Mouse (Mus musculus) erythroblast, embryonic 14.5 days (primary cell): ENCODE measurements around the gene Dynlt1f. TPM values are rescaled to one million over a fixed set of nuclear protein-coding genes. Genes with fewer than 3 reads are reported as not detected.
"Not testable (repeated sequence)": the region's sequence is repeated elsewhere in the genome, so short reads cannot be mapped to it uniquely, and the experiment has no call there.

Experiments used
- H3K27me3 ChIP-seq: 2 replicates; pipeline ENCODE4 v1.6.1; 2012; ENCODE audit warnings: inconsistent platforms; ENCODE audit not compliant: control insufficient read depth
- H3K36me3 ChIP-seq: 2 replicates; pipeline ENCODE4 v1.6.1; 2012; ENCODE audit warnings: mild to moderate bottlenecking, inconsistent platforms; ENCODE audit not compliant: control insufficient read depth
- H3K4me1 ChIP-seq: 2 replicates; pipeline ENCODE4 v1.6.1; 2012; ENCODE audit warnings: inconsistent platforms; ENCODE audit not compliant: control insufficient read depth
- H3K4me3 ChIP-seq: replicated peaks from 2 replicates; pipeline ENCODE3; 2012; ENCODE audit warnings: moderate library complexity, mild to moderate bottlenecking, inconsistent platforms
- H3K9me3 ChIP-seq: 2 replicates; pipeline ENCODE4 v1.6.1; 2012; ENCODE audit warnings: low read length, inconsistent platforms, mixed read lengths; ENCODE audit not compliant: control insufficient read depth
- polyA plus RNA-seq: library from polyadenylated mRNA; stranded (reverse); fragments of >175 nt; gene quantifications from 2 replicates; pipeline ENCODE4 v1.2.3, GENCODE M21; 2012

The Dynlt1f gene
- 0.26 and 0.52 TPM in 2 replicates for polyA plus RNA-seq

DNA sequence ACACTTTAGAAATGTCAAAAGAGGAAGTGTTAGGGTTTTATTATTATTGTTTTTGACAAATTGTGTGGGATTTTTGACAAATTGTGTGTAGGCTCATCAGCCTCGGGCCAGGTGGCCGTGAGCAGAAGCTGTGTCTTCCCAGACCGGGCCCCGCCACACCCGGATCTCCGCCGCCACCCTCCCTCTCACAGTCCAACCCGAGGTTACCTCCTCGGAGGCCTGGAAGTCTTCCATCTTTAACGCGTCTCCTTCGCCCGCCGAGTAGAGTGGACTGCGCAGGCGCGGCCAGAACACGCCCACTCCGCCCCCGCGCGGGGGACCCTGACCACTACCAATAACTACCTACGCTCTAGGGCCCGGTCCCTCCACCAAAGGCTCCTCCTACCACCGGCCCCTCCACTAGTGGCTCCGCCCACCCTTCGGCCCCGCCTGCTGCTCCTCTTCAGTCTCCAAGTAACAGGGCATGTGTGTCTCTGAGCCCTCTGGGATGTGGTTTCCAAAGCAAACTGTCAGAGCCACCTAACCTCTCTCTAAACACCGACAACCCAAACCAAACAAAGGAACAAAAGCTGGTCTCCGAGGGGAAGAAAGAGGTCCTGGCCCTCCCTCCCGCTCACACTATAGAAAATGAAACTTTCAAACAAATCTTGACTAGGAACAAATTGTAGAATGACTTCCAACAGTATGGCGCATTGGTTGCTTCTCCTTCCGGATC, at the start of gene Dynlt1f:
Gene Dynlt1f, minus strand, starts transcription at position 334 of the 715 bp plus-strand sequence.
- H3K4me1 ChIP-seq, H3K27me3 ChIP-seq, H3K36me3 ChIP-seq, H3K9me3 ChIP-seq: not testable (repeated sequence)
- peak within 1 kb of the TSS; percentile 66 for H3K4me3 ChIP-seq

DNA sequence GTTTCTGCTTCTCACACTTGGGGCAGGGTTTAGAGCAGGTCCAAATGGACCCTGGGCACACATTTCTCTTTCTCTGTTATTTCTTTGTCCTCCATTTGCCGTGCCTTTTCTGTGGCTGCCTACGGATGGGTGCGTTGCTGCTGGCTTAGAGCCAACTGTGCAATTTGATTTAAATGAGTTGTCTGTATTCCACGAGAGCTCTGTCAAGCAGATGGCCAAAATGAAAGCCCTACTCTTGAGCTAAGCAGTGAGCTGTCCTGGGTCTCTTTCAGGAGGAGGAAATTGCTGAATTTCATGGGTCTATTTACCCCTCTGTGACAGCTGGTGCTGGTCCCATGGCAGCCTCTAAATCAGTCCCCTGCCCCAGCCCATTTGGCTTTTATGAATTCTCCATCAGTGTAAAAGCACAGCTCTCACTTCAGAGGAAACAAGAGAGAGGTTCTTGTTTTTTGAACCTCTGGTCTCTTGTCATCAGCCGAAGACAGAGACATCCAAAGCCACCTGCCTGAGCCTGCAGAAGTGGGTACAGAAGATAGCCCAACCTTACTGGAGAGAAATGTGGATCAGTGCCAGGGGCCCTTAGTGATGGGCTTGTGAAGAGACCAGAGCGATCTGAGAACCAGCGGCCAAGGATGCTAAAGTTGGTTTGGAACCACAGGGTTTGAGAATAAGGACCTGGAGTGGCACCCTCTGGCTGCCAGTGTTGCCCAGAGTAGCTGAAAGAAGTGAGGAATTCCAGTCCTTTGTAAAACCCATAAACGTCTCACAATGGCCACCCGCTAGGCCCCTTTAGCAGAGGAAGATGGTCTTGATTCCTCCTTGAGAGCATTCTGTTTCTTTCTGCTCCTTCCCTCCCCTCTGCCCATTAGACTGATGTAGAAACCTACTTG, 47.9 kb upstream of the Dynlt1f start:
- not testable (repeated sequence) for H3K4me3 ChIP-seq, H3K27me3 ChIP-seq, H3K4me1 ChIP-seq

DNA sequence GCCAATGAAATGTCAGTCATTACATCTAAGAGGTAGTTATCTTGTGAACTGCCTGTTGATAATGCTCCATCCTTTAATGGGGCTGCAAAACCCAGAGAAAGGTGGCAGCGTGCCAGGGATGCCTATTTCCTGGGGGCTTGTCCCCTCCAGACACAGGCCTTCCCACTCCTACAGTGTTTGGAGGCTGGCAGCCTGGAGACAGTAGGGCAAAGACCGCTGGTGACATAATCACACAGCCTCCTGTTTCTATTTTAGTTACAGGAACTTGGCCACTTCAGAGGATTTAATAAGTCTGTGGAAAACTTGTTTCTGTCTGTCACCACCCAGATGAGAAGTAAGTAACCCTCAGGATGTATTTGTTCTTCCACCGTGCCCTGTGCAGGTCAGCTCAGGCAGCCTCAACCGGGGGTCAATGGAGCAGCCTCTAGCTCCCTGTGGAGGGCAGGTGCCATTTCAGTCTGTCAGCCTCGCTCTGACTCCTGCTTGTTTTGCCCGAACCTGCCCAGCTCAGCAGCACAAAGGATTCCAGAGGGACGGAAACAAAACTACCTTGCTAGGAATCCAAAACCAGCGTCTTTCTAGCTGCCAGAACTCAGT, 47.0 kb upstream of the Dynlt1f start:
- not testable (repeated sequence) for H3K27me3 ChIP-seq, H3K9me3 ChIP-seq, H3K4me3 ChIP-seq, H3K36me3 ChIP-seq, H3K4me1 ChIP-seq

More for the DNA sequence above, 47.9 kb upstream of the Dynlt1f start:
- H3K9me3 ChIP-seq, H3K36me3 ChIP-seq: not testable (repeated sequence)

DNA sequence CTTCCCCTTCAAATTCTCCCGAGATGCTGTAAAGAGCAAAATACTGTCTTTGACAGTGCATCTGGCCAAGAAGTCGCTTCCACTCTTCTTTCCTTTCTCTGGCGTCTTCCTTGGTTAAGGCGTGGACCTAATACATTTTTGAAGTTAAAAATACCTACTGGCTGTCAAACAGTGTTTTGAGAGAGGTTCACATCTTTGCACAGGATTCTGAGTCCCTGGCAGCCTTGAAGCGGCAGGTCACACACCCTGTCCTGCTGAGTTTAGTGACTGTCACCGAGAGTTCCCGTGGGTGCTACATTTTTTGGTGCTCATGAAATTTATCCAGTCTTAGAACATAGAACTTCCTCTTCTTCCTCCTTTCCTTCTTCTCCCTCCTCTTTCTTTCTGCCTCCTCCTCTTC, 44.4 kb upstream of the Dynlt1f start:
- not testable (repeated sequence) for H3K4me3 ChIP-seq, H3K9me3 ChIP-seq, H3K4me1 ChIP-seq, H3K36me3 ChIP-seq, H3K27me3 ChIP-seq

DNA sequence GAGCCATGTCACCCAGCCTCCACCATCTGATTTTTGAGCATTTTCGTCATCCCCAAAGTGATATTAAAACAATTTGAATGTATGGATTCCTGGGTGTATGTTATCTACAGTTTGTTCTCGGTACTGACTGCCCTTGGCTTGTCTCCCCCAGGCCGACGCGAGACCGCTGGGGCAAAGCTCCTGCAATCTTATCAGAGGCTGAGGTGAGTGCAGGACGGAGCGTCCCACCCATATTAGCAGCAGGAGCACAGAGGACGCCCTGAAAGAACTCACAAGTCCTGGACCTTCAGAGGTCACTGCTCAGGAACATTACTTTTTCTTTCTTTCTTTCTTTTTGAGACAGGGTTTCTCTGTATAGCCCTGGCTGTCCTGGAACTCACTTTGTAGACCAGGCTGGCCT, 43.8 kb upstream of the Dynlt1f start:
- not testable (repeated sequence) for H3K4me3 ChIP-seq, H3K36me3 ChIP-seq, H3K9me3 ChIP-seq, H3K4me1 ChIP-seq, H3K27me3 ChIP-seq

DNA sequence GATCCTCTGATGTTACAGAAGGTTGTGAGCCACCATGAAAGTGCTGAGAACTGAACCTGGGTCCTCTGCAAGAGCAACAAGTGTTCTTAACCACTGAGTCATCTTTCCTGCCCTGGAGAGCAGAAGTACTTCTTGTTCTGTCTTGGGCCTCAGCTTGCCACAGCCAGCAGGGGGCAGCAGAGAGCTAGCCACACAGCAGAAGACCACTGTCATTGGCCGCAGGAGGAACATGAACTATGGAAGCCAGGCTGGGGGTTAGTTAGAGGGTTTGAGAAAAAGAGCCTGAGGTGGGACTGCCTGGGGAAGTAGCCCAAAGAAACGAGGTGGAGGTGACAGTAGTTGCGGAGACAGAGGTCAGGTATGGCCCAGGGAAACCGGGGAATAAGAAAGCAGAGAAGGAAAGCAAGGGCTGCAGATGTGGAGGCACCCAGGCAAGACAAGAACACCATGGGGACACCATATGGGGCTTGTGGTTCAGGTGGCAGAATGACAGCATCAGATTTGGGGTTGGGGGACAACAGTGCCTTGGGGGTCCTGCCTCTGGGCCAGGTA, 41.6 kb upstream of the Dynlt1f start:
- not testable (repeated sequence) for H3K36me3 ChIP-seq, H3K27me3 ChIP-seq, H3K4me1 ChIP-seq, H3K4me3 ChIP-seq, H3K9me3 ChIP-seq

DNA sequence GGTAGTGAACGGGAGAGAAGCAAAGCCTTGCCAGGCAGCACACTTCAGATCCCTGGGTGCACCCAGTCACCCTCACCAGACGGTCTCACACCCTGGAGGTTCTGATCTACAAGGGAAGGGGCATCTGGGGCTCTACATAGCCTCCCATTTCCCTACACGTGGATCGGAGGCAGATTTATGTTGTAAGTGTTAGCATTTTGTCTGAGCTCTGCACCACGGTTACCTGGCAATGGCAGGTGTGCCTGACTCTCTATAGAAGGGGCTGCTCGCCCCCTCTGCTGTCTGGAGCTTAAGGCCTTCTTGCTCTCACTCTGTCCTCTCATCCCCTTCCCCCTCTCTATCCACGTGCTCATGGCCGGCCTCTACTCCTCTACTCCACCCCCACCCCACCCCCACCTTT, 40.8 kb upstream of the Dynlt1f start:
- H3K4me1 ChIP-seq, H3K27me3 ChIP-seq, H3K36me3 ChIP-seq, H3K9me3 ChIP-seq, H3K4me3 ChIP-seq: not testable (repeated sequence)

DNA sequence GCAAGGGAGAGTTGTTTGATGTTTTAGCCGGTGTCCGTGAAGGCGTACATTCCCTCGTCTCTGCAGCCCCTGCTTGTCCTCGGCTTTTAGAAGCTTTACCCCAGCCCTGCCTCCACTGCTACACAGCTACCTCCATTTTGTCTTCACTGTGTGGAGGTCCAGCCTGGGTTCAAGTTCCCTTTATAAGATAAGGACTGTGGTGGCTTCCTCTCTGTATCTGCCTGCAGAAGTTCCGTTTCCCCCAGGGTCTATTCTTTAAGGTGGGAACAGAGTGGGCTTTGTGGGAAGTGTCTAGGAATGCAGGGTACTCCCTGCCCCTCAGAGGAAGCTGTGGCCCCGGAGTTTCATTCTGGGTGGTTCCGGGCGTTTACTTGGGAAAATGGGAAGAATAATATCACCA, 40.0 kb upstream of the Dynlt1f start:
- H3K4me1 ChIP-seq = not testable (repeated sequence)

DNA sequence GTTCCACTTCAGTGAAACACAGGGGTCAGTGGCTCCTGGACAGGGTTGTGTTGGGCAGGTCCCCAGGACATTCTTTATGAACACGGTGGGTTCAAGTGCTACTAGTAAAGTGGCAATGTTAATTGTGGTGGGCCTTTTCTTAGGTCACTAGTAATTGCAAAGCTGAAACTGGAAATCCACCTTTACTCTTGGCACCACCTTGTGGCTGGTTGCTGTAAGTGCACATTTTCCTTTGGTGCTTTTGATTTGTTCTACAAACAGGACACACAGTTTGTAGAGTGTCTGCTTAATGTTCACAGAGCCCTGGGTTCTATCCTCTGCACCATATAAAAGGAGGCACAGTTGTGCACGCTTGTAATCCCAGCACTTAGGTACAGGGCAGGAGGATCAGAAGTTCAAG, 35.9 kb upstream of the Dynlt1f start:
- H3K9me3 ChIP-seq, H3K4me3 ChIP-seq, H3K27me3 ChIP-seq, H3K4me1 ChIP-seq, H3K36me3 ChIP-seq: not testable (repeated sequence)

More for the DNA sequence above, 40.0 kb upstream of the Dynlt1f start:
- H3K4me3 ChIP-seq, H3K36me3 ChIP-seq, H3K9me3 ChIP-seq, H3K27me3 ChIP-seq: not testable (repeated sequence)

DNA sequence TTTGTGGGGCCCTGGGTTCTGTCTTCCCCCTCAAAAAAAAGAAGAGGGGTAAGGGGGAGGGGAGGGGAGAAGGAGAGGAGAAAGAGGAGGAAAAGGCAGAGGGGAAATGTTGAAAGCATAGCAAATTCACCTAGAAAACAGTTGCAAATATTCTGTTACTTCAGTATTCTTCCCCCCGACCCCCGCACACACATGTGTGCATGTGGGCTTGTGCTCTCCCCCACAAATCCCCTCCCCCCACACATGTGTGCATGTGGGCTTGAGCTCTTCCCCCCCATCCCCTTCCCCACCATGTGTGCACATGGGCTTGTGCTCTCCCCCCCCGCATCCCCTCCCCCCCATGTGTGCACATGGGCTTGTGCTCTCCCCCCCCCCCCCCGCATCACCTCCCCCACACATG, 33.6 kb upstream of the Dynlt1f start:
- not testable (repeated sequence) for H3K27me3 ChIP-seq, H3K9me3 ChIP-seq, H3K4me1 ChIP-seq, H3K4me3 ChIP-seq, H3K36me3 ChIP-seq

DNA sequence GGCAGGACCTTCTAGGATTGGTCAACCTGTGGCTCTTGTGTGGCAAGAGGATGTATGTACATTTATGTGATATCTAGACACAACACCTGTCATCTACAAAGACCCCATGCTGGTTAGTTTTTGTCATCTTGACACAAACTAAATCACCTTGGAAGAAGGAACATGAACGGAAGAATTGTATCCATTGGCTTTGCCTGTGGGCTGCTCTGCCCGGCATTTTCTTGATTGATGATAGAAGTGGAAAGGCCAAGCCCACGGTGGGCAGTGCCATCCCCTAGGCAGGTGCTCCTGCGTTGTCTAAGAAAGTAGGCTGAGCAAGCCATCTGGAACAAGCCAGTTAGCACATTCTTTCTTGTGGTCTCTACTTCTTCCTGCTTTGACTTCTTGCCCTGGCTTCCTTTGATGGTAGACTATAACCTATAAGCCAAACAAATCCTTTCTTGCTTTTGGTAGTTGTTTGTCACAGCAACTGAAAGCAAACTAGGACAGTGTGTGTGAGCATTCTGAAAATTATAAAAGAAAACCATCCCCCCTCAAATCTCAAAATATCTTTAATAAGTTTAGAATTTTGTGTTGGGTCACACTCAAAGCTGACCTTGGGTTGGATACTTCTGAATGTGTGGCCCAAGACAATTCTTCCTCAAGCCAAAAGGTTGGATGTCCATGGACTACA, 30.7 kb upstream of the Dynlt1f start:
- not testable (repeated sequence) for H3K4me1 ChIP-seq, H3K36me3 ChIP-seq, H3K9me3 ChIP-seq, H3K4me3 ChIP-seq, H3K27me3 ChIP-seq

DNA sequence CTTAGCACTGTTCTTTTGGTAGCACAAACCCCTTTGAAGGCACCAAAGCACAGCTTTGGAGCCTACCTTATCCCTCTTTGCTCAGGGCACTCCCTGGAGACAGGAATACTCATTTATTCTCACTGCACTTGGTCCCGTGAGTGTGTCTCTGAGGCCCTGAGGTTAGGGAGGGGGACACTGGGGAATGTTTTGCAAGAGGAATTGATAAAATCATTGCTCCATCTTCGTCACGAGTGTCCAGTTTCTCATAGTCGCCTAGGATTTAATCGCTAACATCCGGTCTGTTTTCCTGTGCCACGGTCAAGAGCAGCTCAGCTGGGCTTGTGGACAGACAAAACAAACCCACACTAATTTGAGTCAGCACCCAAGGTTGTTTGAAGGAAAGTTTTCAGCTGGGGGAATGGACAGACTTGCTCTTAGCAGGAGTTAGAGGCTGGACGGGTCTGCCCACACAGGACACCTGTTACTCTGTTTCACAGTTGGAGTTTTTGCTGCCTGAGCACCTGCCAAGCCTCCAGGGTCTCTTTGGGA, 29.7 kb upstream of the Dynlt1f start:
- H3K27me3 ChIP-seq, H3K36me3 ChIP-seq, H3K9me3 ChIP-seq, H3K4me1 ChIP-seq, H3K4me3 ChIP-seq: not testable (repeated sequence)

DNA sequence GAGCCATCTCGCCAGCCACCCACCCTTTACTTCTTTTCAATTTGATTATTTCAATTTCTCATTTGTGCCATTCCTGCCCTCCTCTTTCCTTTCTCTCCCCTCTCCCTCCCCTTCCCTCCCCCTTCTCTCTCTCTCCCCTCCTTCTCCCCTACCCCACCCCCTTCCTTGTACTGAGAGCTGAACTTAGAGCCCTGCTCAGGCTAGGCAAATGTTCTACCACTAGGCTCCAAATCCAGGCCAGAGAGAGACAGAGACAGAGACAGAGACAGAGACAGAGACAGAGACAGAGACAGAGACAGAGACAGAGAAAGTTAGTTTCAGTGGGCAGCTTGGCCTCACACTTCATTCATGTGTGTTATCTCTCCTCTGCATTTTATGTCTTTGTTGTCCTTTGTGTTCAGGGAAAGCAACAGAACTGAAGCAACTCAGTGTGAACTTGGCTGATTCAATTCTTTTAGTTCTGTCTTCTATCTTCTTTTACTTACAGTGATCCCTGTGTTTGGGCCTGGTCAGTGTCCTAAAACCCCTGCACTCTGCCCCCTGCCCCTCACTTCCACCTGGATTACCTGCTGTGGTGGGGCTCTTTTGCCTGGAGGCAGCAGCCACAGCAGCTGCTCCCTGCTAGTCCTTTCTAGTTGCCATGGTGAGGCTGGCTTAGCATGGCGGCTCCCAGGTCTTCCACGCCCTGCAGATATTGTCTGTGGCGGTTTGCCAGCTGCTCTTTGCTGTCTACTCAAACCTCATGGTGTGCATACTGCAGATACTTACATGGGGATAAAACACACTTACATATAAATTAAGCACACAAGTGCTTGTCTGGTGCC, 29.0 kb upstream of the Dynlt1f start:
- not testable (repeated sequence) for H3K9me3 ChIP-seq, H3K36me3 ChIP-seq, H3K4me1 ChIP-seq, H3K4me3 ChIP-seq, H3K27me3 ChIP-seq
